7 mouse cellular contexts compared by ENCODE assay signal in genomic region chr14:14703346-14703871, GRCm38 (mm10). TPM values are rescaled to one million over a fixed set of nuclear protein-coding genes. Genes with fewer than 3 reads are reported as not detected.
DNase-seq lines count a peak whose midpoint lies in the region; ATAC-seq and TF ChIP-seq lines count a peak whose summit lies in the region.

No protein-coding gene starts in this region.

- no peak for TF ChIP-seq CTCF in olfactory bulb, adult 2 months (IDR thresholded peaks at IDR 0.05; ENCODE audit: insufficient read depth, low read depth, low read length)

- intact Hi-C loops in heart, postnatal 25 days (cut with DNase I) = loop anchor here (5.0 to 10.0 kb wide), 2 partner anchors 164 to 359 kb away; partner anchors contain the start of gene Il3ra

- no peak for TF ChIP-seq POLR2A in olfactory bulb, adult 2 months (IDR thresholded peaks at IDR 0.05; ENCODE audit: insufficient read depth, low read depth, low read length)

- H3K36me3 ChIP-seq in ES-E14 (ENCODE audit: control insufficient read depth, insufficient read depth, low read length, poor library complexity, severe bottlenecking) = no peaks in the 10 kb centered on the region
- no peaks in the 10 kb centered on the region for H3K36me3 ChIP-seq in erythroblast, embryonic 14.5 days (ENCODE audit: control insufficient read depth)
- H3K36me3 ChIP-seq in lung, embryonic 16.5 days (ENCODE audit: control insufficient read depth, insufficient read depth, low read length) = no peaks in the 10 kb centered on the region

- ATAC-seq in lung, embryonic 16.5 days (ENCODE audit: low read depth) = peak; percentile 65

- peak overlapping the region; percentile 98 to 100 for H3K4me3 ChIP-seq in ES-E14 (ENCODE audit: insufficient read depth in 1 of 2, low read depth in 1 of 2, low read length in 2 of 2, poor library complexity in 1 of 2, severe bottlenecking in 1 of 2)
- H3K4me3 ChIP-seq in erythroblast, embryonic 14.5 days (replicated peaks) = peak overlapping the region; percentile 79
- H3K4me3 ChIP-seq in lung, embryonic 16.5 days (ENCODE audit: low read length) = peak overlapping the region; percentile 86
- H3K4me3 ChIP-seq in olfactory bulb, adult 2 months (ENCODE audit: insufficient read depth, low read depth, low read length) = peak overlapping the region; percentile 97

- H3K9me3 ChIP-seq in ES-E14 (ENCODE audit: control insufficient read depth, insufficient read depth, low read depth, low read length) = no peaks in the 10 kb centered on the region
- H3K9me3 ChIP-seq in erythroblast, embryonic 14.5 days (ENCODE audit: control insufficient read depth, low read length) = no peaks in the 10 kb centered on the region
- no peaks in the 10 kb centered on the region for H3K9me3 ChIP-seq in lung, embryonic 16.5 days (ENCODE audit: control insufficient read depth, low read length)

- no peaks in the 10 kb centered on the region; a peak in 2 of 4 replicates for H3K4me1 ChIP-seq in ES-E14 (ENCODE audit: control insufficient read depth in 2 of 2, insufficient read depth in 2 of 2, low read length in 2 of 2, poor library complexity in 1 of 2)
- H3K4me1 ChIP-seq in erythroblast, embryonic 14.5 days (ENCODE audit: control insufficient read depth) = peaks cover 20% of the 10 kb centered on the region
- peaks cover 8% of the 10 kb centered on the region for H3K4me1 ChIP-seq in lung, embryonic 16.5 days (replicated peaks; ENCODE audit: control insufficient read depth, insufficient read depth, low read length)
- no peaks in the 10 kb centered on the region for H3K4me1 ChIP-seq in olfactory bulb, adult 2 months (ENCODE audit: control insufficient read depth, insufficient read depth, low read length)

- WGBS in lung, embryonic 16.5 days = under 1% methylated on average over 37 of the region's 60 CpGs
- WGBS in olfactory bulb, adult 2 months = 1% methylated on average over 60 of the region's 60 CpGs

- no peak overlapping the region for H3K27ac ChIP-seq in ES-E14 (ENCODE audit: insufficient read depth, low read depth, low read length, poor library complexity, severe bottlenecking)
- peak overlapping the region; percentile 93 for H3K27ac ChIP-seq in lung, embryonic 16.5 days (ENCODE audit: low read length)
- H3K27ac ChIP-seq in olfactory bulb, adult 2 months (ENCODE audit: insufficient read depth, low read depth, low read length) = peak overlapping the region; percentile 84

- peak overlapping the region; percentile 97 for H3K9ac ChIP-seq in ES-E14 (ENCODE audit: insufficient read depth, low read depth, low read length, poor library complexity, severe bottlenecking)
- peak overlapping the region; percentile 95 for H3K9ac ChIP-seq in lung, embryonic 16.5 days (ENCODE audit: low read length)

- in situ Hi-C loops in ES-E14 (cut with MboI; ENCODE audit: low sequenced_read_pairs in 2 of 2, unreplicated experiment in 2 of 2) = no loop called here

- no peak for DNase-seq in ES-E14 (ENCODE audit: low read depth, low spot score)
- peak; percentile 62 for DNase-seq in adrenal gland, postnatal 25 days
- peak; percentile 29 for DNase-seq in heart, postnatal 25 days (ENCODE audit: low spot score)
- DNase-seq in layer of hippocampus, adult 18-20 months (ENCODE audit: low spot score in 2 of 2) = peak; percentile 37 to 41

- H3K27me3 ChIP-seq in erythroblast, embryonic 14.5 days (ENCODE audit: control insufficient read depth) = no peaks in the 10 kb centered on the region
- no peaks in the 10 kb centered on the region for H3K27me3 ChIP-seq in lung, embryonic 16.5 days (ENCODE audit: control insufficient read depth, insufficient read depth, low read depth, low read length)

- H3K4me2 ChIP-seq in lung, embryonic 16.5 days (ENCODE audit: low read depth, low read length) = peak overlapping the region; percentile 70

TF ChIP-seq in ES-E14, 5 proteins besides CTCF, POLR2A, EP300 and RAD21:
- TF ChIP-seq CHD2 (IDR thresholded peaks at IDR 0.05; ENCODE audit: low read depth, low read length) (no peak), ZNF384 (IDR thresholded peaks at IDR 0.05; ENCODE audit: low read depth, low read length) (no peak), HCFC1 (IDR thresholded peaks at IDR 0.05; ENCODE audit: borderline replicate concordance, insufficient read depth, low read length) (no peak), ZC3H11A (IDR thresholded peaks at IDR 0.05; ENCODE audit: borderline replicate concordance, low read depth, low read length) (no peak), MAFK (IDR thresholded peaks at IDR 0.05; ENCODE audit: insufficient read depth, low read depth, low read length) (no peak)

RNA-seq across cellular contexts. Expression of gene Slc4a7, which starts 1.3 kb away (rescaled TPM):
- total RNA-seq in ES-E14 (2012; rRNA removed) = 55.5 and 60.4 TPM in 2 replicates
- 38.0 and 42.9 TPM in 2 replicates for total RNA-seq in adrenal gland, postnatal 25 days (2021)
- polyA plus RNA-seq in erythroblast, embryonic 14.5 days (2012) = 0.04 and 0.11 TPM in 2 replicates
- total RNA-seq in heart, postnatal 25 days (2021) = 10 to 100 TPM; 13.3 to 13.5 TPM
- 10 to 100 TPM; 39.6 to 39.8 TPM for total RNA-seq in layer of hippocampus, adult 18-20 months (2021)
- polyA plus RNA-seq in lung, embryonic 16.5 days (2015; fragmentation: Nextera tagmentation; extraction: Ambion mirVana) = 12.3 and 12.5 TPM in 2 replicates
- polyA plus RNA-seq in olfactory bulb, adult 2 months (2012; ENCODE audit: insufficient read depth, insufficient read length, low replicate concordance, missing spikeins) = 241 TPM in 1 of 2 replicates, not detected in the other
